Mouse (Mus musculus) ovary, postnatal 36 days (tissue): Measurements from ENCODE around the gene Tmem104.
A peak's percentile ranks its signal among the peaks of the same experiment; 100 is the strongest.

ENCODE experiments used
- DNase-seq: peaks from one replicate; pipeline ENCODE4 v3.0.0; 2022; ENCODE audit warnings: low spot score, mixed read lengths

Gene Tmem104

DNA sequence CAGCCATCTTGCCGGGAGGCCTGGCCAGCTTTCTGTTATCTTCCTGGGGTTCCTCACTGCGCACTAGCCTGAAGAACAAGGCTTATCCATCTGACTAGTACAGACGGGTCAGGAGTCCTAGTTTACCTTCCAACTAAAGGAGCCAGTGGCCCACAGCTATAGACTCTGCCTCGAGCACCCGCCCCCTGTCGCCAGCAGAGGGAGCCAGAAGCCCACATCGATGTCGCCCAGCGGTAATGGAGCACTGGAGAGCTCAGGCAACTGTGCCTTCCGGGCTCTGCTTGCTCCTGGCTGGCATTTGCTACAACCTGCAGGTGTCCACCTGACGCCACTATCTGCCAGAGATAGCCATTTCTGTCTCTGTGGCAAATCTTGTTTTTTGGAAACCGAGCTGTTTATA, 15.0 kb downstream of the Tmem104 start:
- DNase-seq: peak; percentile 80

DNA sequence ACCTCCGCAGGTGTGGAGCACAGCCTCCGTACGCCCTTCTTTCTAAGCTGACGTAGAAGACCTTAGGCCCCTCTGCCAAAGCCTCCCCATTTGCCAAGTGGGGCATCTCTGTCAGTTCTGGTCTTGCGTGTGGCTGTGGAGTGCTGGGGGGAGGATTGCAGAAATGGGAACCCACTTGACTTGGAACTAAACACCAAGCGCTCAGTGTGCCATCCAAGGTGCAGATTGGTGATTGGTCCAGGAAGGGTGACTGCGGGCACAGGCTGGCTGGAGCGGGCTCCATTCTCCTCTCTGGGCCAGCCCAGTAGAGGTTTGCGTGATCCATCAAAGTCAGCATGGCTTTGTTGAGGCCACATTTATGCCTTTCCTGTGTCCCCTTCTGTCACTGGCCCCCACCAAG, 15.5 kb downstream of the Tmem104 start:
- DNase-seq: no peak

DNA sequence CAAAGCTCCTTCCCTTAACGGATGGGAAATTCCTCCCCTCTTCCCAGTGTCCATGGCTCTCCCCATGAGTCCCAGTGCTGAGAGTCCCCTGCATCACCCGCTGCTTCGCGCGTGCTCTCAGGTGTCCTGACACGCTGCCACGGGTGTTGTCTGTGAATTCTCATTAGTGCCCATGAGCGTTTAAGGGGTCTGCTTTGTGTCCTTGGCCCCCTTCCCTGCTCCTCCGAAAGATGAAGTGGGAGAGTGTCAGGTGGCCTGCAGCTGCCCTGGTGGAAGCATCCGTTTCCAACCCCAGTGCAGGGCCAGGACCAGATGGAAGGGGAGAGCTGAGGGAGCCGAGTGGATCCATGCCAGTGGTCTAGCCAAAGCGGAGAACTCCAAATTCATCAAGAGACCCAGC, 20.8 kb downstream of the Tmem104 start:
- DNase-seq: no peak

- no peak for DNase-seq
Measured at GRCm38 (mm10) chr11:115208776-115209732, 21.8 kb downstream of the Tmem104 start.

- DNase-seq: no peak
Measured at GRCm38 (mm10) chr11:115209958-115210357, 22.7 kb downstream of the Tmem104 start.

DNA sequence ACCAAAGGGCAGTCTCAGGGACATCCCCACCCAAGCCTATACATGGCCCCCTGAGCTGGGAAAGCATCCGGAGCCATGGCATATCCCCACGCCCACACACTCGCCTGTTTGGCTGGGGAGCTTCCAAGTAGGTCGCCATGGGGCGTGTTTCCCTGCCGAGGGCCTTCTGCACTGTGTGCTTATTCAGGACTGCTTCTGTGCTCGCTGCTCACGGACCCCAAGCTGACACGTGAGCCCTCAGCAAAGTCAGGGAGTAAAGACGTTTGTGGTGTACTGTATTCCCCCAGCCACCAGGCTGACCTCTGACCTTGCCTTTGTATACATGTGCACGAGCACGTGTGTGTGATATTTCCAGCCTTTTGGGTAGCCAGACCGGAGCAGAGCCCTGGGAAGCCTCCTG, 24.8 kb downstream of the Tmem104 start:
- DNase-seq: no peak

DNA sequence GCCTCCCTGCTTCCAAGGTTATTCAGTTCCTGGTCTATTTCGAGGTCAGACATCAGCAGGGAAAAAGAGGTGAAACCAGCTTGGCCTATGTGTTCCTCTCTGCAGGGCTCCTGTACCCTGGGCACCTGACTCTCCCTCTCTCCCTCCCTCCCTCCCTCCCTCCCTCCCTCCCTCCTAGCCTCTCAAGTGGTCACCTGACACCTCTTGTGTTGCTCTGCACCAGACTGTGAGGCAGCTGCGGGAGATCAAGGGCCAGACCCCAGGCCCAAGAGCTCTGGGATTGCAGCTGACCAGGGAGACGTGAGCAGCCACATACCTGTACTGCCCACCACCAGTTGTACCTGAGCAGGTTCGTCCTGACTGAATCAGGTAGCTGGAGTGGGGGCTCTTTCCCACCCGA, 27.8 kb downstream of the Tmem104 start:
- no peak for DNase-seq

DNA sequence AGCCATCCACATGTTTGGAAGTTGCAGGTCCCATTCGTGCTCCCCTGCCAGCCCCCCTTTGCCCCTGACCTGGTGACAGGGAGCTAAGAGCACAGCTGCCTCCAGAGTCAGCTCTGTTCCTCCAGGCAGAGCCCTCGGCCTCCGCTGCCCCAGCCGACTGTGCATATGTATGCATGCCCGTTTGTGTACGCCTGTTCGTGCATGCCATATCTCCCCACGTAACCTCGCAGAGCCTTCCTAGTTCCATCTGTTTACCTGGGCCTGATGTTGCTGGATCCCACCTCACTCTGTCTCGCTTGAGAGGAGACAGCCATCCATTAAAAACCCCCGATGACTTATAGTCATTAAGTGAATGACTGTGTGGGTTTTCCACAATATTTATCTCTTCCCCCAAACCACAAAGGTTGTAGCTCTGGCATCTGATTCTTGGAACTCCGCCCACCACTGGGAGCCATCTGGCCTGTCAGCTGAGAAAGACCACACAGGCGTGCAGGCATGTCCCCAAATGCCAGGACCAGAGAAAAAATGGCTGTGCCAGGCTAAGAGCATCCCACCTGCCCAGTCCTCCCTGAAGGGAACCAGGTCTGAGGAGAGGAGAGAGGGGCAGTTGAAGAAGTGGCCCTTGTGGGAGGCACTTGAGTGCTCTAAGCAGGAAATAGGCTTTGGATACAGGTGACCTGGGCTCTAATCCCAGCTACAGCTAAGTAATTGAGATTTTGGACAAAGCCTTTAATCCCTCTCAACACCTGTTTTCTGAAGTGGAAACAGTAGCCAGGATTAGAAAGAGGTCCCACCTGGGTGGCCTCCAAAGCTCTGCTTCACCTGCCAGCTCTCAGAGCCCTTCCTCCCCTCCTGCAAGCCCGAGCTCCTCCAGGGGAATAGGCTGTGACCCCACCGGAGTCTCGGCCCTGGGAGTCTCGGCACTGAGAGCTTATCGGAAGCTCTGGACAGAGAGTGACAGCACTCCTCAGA, 30.4 kb downstream of the Tmem104 start:
- no peak for DNase-seq

GRCm38 (mm10) chr11:115219263-115219662, 32.0 kb downstream of the Tmem104 start:
- no peak for DNase-seq

- DNase-seq: no peak
Measured at GRCm38 (mm10) chr11:115219685-115220084, 32.4 kb downstream of the Tmem104 start.

GRCm38 (mm10) chr11:115222077-115222476, 34.8 kb downstream of the Tmem104 start:
- DNase-seq: no peak

GRCm38 (mm10) chr11:115222570-115222969, 35.3 kb downstream of the Tmem104 start:
- DNase-seq: no peak

DNA sequence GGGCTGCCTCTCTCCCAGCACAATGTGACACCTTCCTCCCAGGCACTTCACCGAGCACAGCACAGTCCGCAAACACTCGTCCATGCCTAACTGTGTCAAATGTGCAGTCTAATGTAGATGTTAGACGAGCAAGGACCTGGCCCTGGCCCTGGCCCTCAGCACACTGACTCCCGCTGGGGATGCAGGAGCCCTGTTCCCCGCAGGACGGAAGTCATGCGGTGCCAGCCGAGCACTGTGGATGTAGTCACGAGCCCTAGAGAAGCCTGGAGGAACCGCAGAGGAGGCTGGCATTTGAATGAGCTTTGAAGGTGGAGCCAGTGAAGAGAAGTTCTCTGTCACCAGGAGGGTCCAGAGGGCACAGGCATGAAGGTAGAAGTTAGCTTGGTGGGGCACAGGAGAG, 36.2 kb downstream of the Tmem104 start:
- DNase-seq: no peak

DNA sequence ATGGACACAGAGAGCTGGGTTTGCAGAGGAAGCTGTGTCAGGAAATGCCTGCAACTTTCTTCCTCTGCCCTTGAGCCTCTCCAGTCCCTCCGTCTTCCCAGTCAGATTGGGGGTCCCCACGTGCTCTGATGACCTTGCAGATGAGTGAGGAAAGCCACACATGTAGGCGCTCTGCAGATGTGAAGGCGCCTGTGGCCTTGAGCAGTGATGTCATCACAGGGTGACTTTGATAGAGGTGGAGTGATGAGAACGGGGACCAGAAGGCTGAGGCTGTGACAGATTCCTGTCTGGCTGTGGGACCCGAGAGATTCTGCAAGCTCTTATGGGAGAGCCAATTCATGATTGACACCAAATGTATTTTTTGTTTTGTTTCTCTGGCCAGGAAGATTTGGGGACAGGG, 36.6 kb downstream of the Tmem104 start:
- no peak for DNase-seq

DNA sequence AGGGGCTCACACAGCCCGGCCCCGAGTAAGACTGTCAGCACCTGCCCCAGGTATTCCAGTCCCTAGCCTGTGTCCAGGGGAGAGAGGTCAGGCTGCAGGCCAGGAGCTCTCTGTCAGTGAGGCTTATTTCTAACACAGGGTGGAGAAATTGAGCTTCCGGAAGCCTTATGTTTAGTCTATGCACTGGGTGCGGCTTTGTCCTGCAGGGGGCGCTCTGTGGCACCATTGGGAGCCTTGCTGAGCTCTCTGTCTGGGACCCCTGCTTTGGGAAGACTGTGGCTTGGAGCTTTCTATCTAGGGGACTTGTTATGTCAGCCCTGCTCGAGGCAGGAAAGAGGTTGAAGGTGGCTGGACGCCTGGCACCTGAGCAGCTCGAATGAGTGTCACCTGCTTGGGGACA, 37.6 kb downstream of the Tmem104 start:
- DNase-seq: peak; percentile 63

DNA sequence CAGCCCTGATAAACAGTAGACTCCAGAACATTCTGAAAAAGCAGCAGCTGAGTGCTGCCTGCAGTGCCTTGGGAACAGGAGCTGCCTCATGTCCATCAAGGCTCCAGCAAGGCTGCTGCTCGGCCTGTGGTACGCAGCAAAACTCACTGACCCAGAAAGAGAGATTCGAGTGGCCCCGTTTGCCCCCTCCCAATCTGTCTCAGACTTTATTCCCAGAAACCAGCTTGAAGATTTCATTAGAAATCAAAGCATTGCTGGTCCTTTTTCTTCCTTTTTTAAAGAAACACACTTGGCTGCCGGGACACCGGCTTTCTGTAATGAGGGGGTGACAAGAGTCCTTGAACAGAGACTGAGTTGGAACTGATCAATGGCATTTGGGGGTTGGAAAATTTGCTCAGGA, 38.0 kb downstream of the Tmem104 start:
- DNase-seq: no peak

- no peak for DNase-seq
Measured at GRCm38 (mm10) chr11:115226811-115227491, 39.7 kb downstream of the Tmem104 start.

- DNase-seq: no peak
Measured at GRCm38 (mm10) chr11:115227640-115228039, 40.4 kb downstream of the Tmem104 start.

DNA sequence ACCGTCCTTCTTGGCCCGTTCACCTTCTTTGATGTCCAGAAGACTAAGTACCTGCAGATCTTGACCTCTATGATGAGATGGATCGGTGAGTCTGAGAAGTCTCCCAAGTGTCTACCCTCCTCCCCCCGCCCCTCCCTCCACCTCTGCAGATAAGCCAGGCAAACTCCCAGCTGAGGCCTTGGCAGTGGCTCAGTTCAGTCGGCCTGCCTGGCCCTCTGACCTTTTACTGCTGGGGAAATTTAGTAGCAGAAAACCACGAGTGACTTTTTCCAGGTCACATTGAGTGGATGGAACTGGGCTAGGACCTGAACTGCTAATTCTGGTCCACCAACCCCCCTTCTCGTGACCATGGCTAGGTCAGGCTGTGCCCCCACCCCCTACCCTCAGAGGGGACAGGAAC, 41.1 kb downstream of the Tmem104 start:
- no peak for DNase-seq

- DNase-seq: no peak
Measured at GRCm38 (mm10) chr11:115229021-115229930, 42.0 kb downstream of the Tmem104 start.
